Mouse (Mus musculus): ENCODE data around the gene Dnm3.
A peak's percentile ranks its signal among the peaks of the same experiment; 100 is the strongest.

- peak; percentile 15 for TF ChIP-seq MYOD1 (IDR thresholded peaks at IDR 0.05; ENCODE audit: control insufficient read depth, insufficient read length, low read depth)
- TF ChIP-seq CEBPB (IDR thresholded peaks at IDR 0.05; ENCODE audit: low read depth), result no peak
- no peak for TF ChIP-seq CTCF (IDR thresholded peaks at IDR 0.05; ENCODE audit: control insufficient read depth, insufficient read depth, insufficient read length)
- TF ChIP-seq MAX (IDR thresholded peaks at IDR 0.05), result no peak
Measured at GRCm38 (mm10) chr1:162076581-162077001, 401.2 kb downstream of the Dnm3 start.

All from C2C12 (cell line).